Mouse (Mus musculus): Measurements from ENCODE around the gene Cuedc2. TPM values are rescaled to one million over a fixed set of nuclear protein-coding genes. Genes with fewer than 3 reads are reported as not detected.
A peak's percentile ranks its signal among the peaks of the same experiment; 100 is the strongest.

The Cuedc2 gene
- polyA plus RNA-seq, 1 experiment from 2014 or later = 207 TPM

- peaks cover 16% of the 10 kb centered on the region for H3K4me1 ChIP-seq
- peaks cover 54% of the 10 kb centered on the region for H3K27me3 ChIP-seq
These were observed 28.1 kb downstream of the Cuedc2 start for GRCm38 (mm10) chr19:46310312-46310865.

GRCm38 (mm10) chr19:46309651-46310305 lies 28.7 kb downstream of the Cuedc2 start:
- Histone ChIP-seq H3K27ac (no peak overlapping the region), H3K27me3 (peaks cover 48% of the 10 kb centered on the region), H3K4me1 (peaks cover 18% of the 10 kb centered on the region), H3K4me2 (replicated peaks) (no peak overlapping the region), H3K9me3 (no peaks in the 10 kb centered on the region), H3K36me3 (peaks cover 18% of the 10 kb centered on the region; the same call in 1 of the 2 replicates), H3K9ac (no peak overlapping the region), H3K4me3 (no peak overlapping the region)
- whole genome bisulfite sequencing = 83% methylated on average over 21 of the region's 21 CpGs
- ATAC-seq (ENCODE audit: insufficient number of reproducible peaks, insufficient read depth, low FRiP score, low TSS enrichment) = no peak

More at GRCm38 (mm10) chr19:46310312-46310865, 28.1 kb downstream of the Cuedc2 start:
- Histone ChIP-seq H3K4me3 (no peak overlapping the region), H3K27ac (no peak overlapping the region), H3K4me2 (replicated peaks) (no peak overlapping the region), H3K36me3 (peaks cover 18% of the 10 kb centered on the region; the same call in 1 of the 2 replicates), H3K9me3 (no peaks in the 10 kb centered on the region), H3K9ac (no peak overlapping the region)
- WGBS = 86% methylated on average over 12 of the region's 12 CpGs
- ATAC-seq (ENCODE audit: insufficient number of reproducible peaks, insufficient read depth, low FRiP score, low TSS enrichment) = no peak

- H3K36me3 ChIP-seq = peaks cover 18% of the 10 kb centered on the region; the same call in 1 of the 2 replicates
- peak overlapping the region; percentile 80 for H3K4me2 ChIP-seq (replicated peaks)
- H3K9me3 ChIP-seq = no peaks in the 10 kb centered on the region
- peak; percentile 13; the same call in 1 of the 2 replicates for ATAC-seq (ENCODE audit: insufficient number of reproducible peaks, insufficient read depth, low FRiP score, low TSS enrichment)
- H3K27ac ChIP-seq = no peak overlapping the region
- peak overlapping the region; percentile 34 for H3K4me3 ChIP-seq
- peaks cover 19% of the 10 kb centered on the region for H3K4me1 ChIP-seq
- 2% methylated on average over 46 of the region's 47 CpGs for WGBS
- H3K9ac ChIP-seq = peak overlapping the region; percentile 41
- H3K27me3 ChIP-seq = peaks cover 39% of the 10 kb centered on the region
These were observed 29.6 kb downstream of the Cuedc2 start for GRCm38 (mm10) chr19:46308706-46309435.

GRCm38 (mm10) chr19:46308303-46308702 lies 30.2 kb downstream of the Cuedc2 start:
- Histone ChIP-seq H3K4me1 (peaks cover 22% of the 10 kb centered on the region), H3K27ac (no peak overlapping the region), H3K27me3 (peaks cover 33% of the 10 kb centered on the region), H3K36me3 (peaks cover 18% of the 10 kb centered on the region; the same call in 1 of the 2 replicates), H3K9ac (no peak overlapping the region), H3K4me2 (replicated peaks) (peak overlapping the region; percentile 80; the same call in 1 of the 2 replicates), H3K9me3 (no peaks in the 10 kb centered on the region), H3K4me3 (no peak overlapping the region)
- 55% methylated on average over 16 of the region's 16 CpGs for WGBS
- no peak for ATAC-seq (ENCODE audit: insufficient number of reproducible peaks, insufficient read depth, low FRiP score, low TSS enrichment)

- Histone ChIP-seq H3K9me3 (no peaks in the 10 kb centered on the region), H3K36me3 (peaks cover 18% of the 10 kb centered on the region; the same call in 1 of the 2 replicates), H3K4me2 (replicated peaks) (no peak overlapping the region), H3K9ac (no peak overlapping the region), H3K4me3 (no peak overlapping the region), H3K4me1 (peaks cover 22% of the 10 kb centered on the region), H3K27me3 (peaks cover 29% of the 10 kb centered on the region), H3K27ac (no peak overlapping the region)
- WGBS = 81% methylated on average over 16 of the region's 16 CpGs
- ATAC-seq (ENCODE audit: insufficient number of reproducible peaks, insufficient read depth, low FRiP score, low TSS enrichment) = no peak
These were observed 30.7 kb downstream of the Cuedc2 start for GRCm38 (mm10) chr19:46307781-46308180.

- Histone ChIP-seq H3K27ac (no peak overlapping the region), H3K4me1 (peaks cover 22% of the 10 kb centered on the region), H3K4me2 (replicated peaks) (0 out of 2 replicates have a peak overlapping the region, but pooled peaks have one; percentile 98), H3K36me3 (peaks cover 18% of the 10 kb centered on the region; the same call in 1 of the 2 replicates), H3K4me3 (no peak overlapping the region), H3K9ac (no peak overlapping the region), H3K27me3 (peaks cover 25% of the 10 kb centered on the region), H3K9me3 (no peaks in the 10 kb centered on the region)
- WGBS = 92% methylated on average over 9 of the region's 9 CpGs
- no peak for ATAC-seq (ENCODE audit: insufficient number of reproducible peaks, insufficient read depth, low FRiP score, low TSS enrichment)
These were observed 31.7 kb downstream of the Cuedc2 start for GRCm38 (mm10) chr19:46306751-46307289.

GRCm38 (mm10) chr19:46306268-46306610 lies 32.3 kb downstream of the Cuedc2 start:
- peaks cover 22% of the 10 kb centered on the region for H3K4me1 ChIP-seq
- WGBS = 51% methylated on average over 5 of the region's 5 CpGs
- H3K27ac ChIP-seq = no peak overlapping the region
- peak overlapping the region; percentile 68 for H3K9ac ChIP-seq
- H3K4me2 ChIP-seq (replicated peaks) = peak overlapping the region; percentile 98
- no peaks in the 10 kb centered on the region for H3K9me3 ChIP-seq
- H3K27me3 ChIP-seq = peaks cover 25% of the 10 kb centered on the region
- ATAC-seq (ENCODE audit: insufficient number of reproducible peaks, insufficient read depth, low FRiP score, low TSS enrichment) = no peak
- H3K36me3 ChIP-seq = peaks cover 13% of the 10 kb centered on the region; the same call in 1 of the 2 replicates
- peak overlapping the region; percentile 66 for H3K4me3 ChIP-seq

- Histone ChIP-seq H3K9ac (peak overlapping the region; percentile 68), H3K4me3 (peak overlapping the region; percentile 66), H3K4me1 (peaks cover 22% of the 10 kb centered on the region), H3K4me2 (replicated peaks) (peak overlapping the region; percentile 98), H3K9me3 (no peaks in the 10 kb centered on the region), H3K27me3 (peaks cover 25% of the 10 kb centered on the region), H3K27ac (0 out of 2 replicates have a peak overlapping the region, but pooled peaks have one; percentile 80), H3K36me3 (peaks cover 7% of the 10 kb centered on the region; the same call in 1 of the 2 replicates)
- WGBS = under 1% methylated on average over 43 of the region's 43 CpGs
- peak; percentile 54 for ATAC-seq (ENCODE audit: insufficient number of reproducible peaks, insufficient read depth, low FRiP score, low TSS enrichment)
These were observed 32.9 kb downstream of the Cuedc2 start for GRCm38 (mm10) chr19:46305432-46306267.

GRCm38 (mm10) chr19:46304908-46305333 lies 33.6 kb downstream of the Cuedc2 start:
- H3K36me3 ChIP-seq = 0 out of 2 replicates have a peak, but pooled peaks cover 2% of the 10 kb centered on the region
- H3K9me3 ChIP-seq = no peaks in the 10 kb centered on the region
- peaks cover 22% of the 10 kb centered on the region for H3K4me1 ChIP-seq
- H3K4me3 ChIP-seq = peak overlapping the region; percentile 66
- H3K9ac ChIP-seq = peak overlapping the region; percentile 68
- under 1% methylated on average over 34 of the region's 34 CpGs for WGBS
- H3K27ac ChIP-seq = peak overlapping the region; percentile 80
- ATAC-seq (ENCODE audit: insufficient number of reproducible peaks, insufficient read depth, low FRiP score, low TSS enrichment) = 0 out of 2 replicates have a peak, but pooled peaks have one; percentile 8
- peak overlapping the region; percentile 98 for H3K4me2 ChIP-seq (replicated peaks)
- H3K27me3 ChIP-seq = peaks cover 25% of the 10 kb centered on the region

GRCm38 (mm10) chr19:46304216-46304841 lies 34.2 kb downstream of the Cuedc2 start, which contains the start of gene Nfkb2:
Nfkb2 (plus strand) TSS chr19:46304320.
- no peaks in the 10 kb centered on the region for H3K36me3 ChIP-seq
- H3K9ac ChIP-seq = peak within 1 kb of the TSS; percentile 68
- H3K4me3 ChIP-seq = peak within 1 kb of the TSS; percentile 66
- H3K27me3 ChIP-seq = peaks cover 25% of the 10 kb centered on the region
- H3K27ac ChIP-seq = peak within 1 kb of the TSS; percentile 80
- no peaks in the 10 kb centered on the region for H3K9me3 ChIP-seq
- under 1% methylated on average over 39 of the region's 39 CpGs for WGBS
- ATAC-seq (ENCODE audit: insufficient number of reproducible peaks, insufficient read depth, low FRiP score, low TSS enrichment) = peak; percentile 73
- H3K4me2 ChIP-seq (replicated peaks) = peak within 1 kb of the TSS; percentile 98
- H3K4me1 ChIP-seq = peaks cover 22% of the 10 kb centered on the region
